Mouse (Mus musculus): ENCODE measurements around the gene Mmel1. TPM values are rescaled to one million over a fixed set of nuclear protein-coding genes. Genes with fewer than 3 reads are reported as not detected.

Gene Mmel1
- polyA plus RNA-seq (2017; shearing (Covaris generic)): not detected

GRCm38 (mm10) chr4:154869440-154869839, at the start of gene Mmel1:
Gene Mmel1, plus strand, starts transcription at chr4:154869585.

GRCm38 (mm10) chr4:154837170-154837569, 32.2 kb upstream of the Mmel1 start, which contains the start of gene Ttc34:
Gene Ttc34, plus strand, starts transcription at chr4:154837459.

GRCm38 (mm10) chr4:154898506-154899446, 29.4 kb downstream of the Mmel1 start, which contains the start of gene Fam213b:
Gene Fam213b, minus strand, starts transcription at chr4:154899135.

GRCm38 (mm10) chr4:154928395-154929087, 59.2 kb downstream of the Mmel1 start, which contains the start of gene Tnfrsf14:
Gene Tnfrsf14, minus strand, starts transcription at chr4:154928563.

Other genes starting within 250 kb of the Mmel1 start
- gene Prdm16, start 232.7 kb upstream of the Mmel1 start, polyA plus RNA-seq (2017; shearing (Covaris generic)): 10.8 TPM
- not detected for gene Actrt2, start 201.7 kb upstream of the Mmel1 start, polyA plus RNA-seq (2017; shearing (Covaris generic))
- gene Ttc34, start 32.1 kb upstream of the Mmel1 start, polyA plus RNA-seq (2017; shearing (Covaris generic)): not detected
- 4.2 TPM for gene Fam213b, start 29.6 kb downstream of the Mmel1 start, polyA plus RNA-seq (2017; shearing (Covaris generic))
- 14.8 TPM for gene Tnfrsf14, start 59.0 kb downstream of the Mmel1 start, polyA plus RNA-seq (2017; shearing (Covaris generic))
- gene Hes5, start 91.3 kb downstream of the Mmel1 start, polyA plus RNA-seq (2017; shearing (Covaris generic)): 0.43 TPM
- gene Pank4, start 94.5 kb downstream of the Mmel1 start, polyA plus RNA-seq (2017; shearing (Covaris generic)): 65.4 TPM
- gene Plch2, start 187.2 kb downstream of the Mmel1 start, polyA plus RNA-seq (2017; shearing (Covaris generic)): not detected
- 11.7 TPM for gene Pex10, start 197.4 kb downstream of the Mmel1 start, polyA plus RNA-seq (2017; shearing (Covaris generic))
- gene Rer1, start 216.8 kb downstream of the Mmel1 start, polyA plus RNA-seq (2017; shearing (Covaris generic)): 181 TPM
- gene Morn1, start 217.0 kb downstream of the Mmel1 start, polyA plus RNA-seq (2017; shearing (Covaris generic)): 2.6 TPM

All from activated CD4-positive, CD25-positive, alpha-beta regulatory T cell, adult 9 weeks (primary cell).